22 mouse cellular contexts compared by ENCODE assay signal in the genomic region with DNA sequence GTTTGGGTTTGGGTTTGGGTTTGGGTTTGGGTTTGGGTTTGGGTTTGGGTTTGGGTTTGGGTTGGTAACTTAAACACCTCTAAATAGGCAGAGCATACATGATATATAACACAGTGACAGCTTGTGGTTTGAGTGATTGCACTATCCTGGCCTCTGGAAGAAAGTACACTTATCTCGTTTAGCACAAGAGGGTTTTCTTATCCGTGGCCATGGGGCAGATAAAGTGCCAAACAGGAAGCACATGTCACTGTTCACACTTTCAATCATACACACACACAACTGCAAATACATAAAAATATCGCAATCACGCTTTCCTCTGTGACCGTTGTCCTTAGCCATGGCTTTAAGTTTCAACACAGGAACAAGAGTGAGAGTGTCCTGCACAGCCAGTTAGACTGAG. TPM values are rescaled to one million over a fixed set of nuclear protein-coding genes. Genes with fewer than 3 reads are reported as not detected.
DNase-seq lines count a peak whose midpoint lies in the region; ATAC-seq lines count a peak whose summit lies in the region.
"Had no signal": no experiment of that assay in that cellular context is flagged by ENCODE, and none has a peak within 500 bp of the region (broad histone marks: within the 10 kb centered on the region; RNA-seq: fewer than 3 reads in every experiment).

No protein-coding gene starts in this region.

- ATAC-seq in intestine, embryonic 16.5 days, result 0 out of 2 replicates have a peak, but pooled peaks have one; percentile 42
- no peak for ATAC-seq in intestine, embryonic 15.5 days
- ATAC-seq in liver, embryonic 12.5 days, result peak; percentile 88
- peak; percentile 97 for ATAC-seq in megakaryocyte progenitor cell, adult 5-6 weeks (replicated peaks; ENCODE audit: poor library complexity)

- no peak overlapping the region for H3K4me2 ChIP-seq in intestine, embryonic 16.5 days (ENCODE audit: low read depth, low read length)
- H3K4me2 ChIP-seq in intestine, embryonic 15.5 days (replicated peaks), result no peak overlapping the region
- 0 out of 2 replicates have a peak overlapping the region, but pooled peaks have one; percentile 21 for H3K4me2 ChIP-seq in liver, embryonic 12.5 days
- H3K4me2 ChIP-seq: embryonic facial prominence, embryonic 15.5 days; hindbrain, embryonic 12.5 days; lung, embryonic 15.5 days; neural tube, embryonic 13.5 days had no signal

- no peaks in the 10 kb centered on the region for H3K9me3 ChIP-seq in intestine, embryonic 16.5 days (ENCODE audit: control insufficient read depth, low read length)
- no peaks in the 10 kb centered on the region for H3K9me3 ChIP-seq in intestine, embryonic 15.5 days
- H3K9me3 ChIP-seq in liver, embryonic 12.5 days (replicated peaks), result no peaks in the 10 kb centered on the region
- H3K9me3 ChIP-seq: embryonic facial prominence, embryonic 15.5 days; forebrain, embryonic 10.5 days; hindbrain, embryonic 12.5 days; lung, embryonic 15.5 days; neural tube, embryonic 13.5 days had no signal

- 57% methylated on average over 5 of the region's 5 CpGs for WGBS in intestine, embryonic 16.5 days
- 66% methylated on average over 5 of the region's 5 CpGs for WGBS in intestine, embryonic 15.5 days
- 9% methylated on average over 5 of the region's 5 CpGs for WGBS in liver, embryonic 12.5 days (ENCODE audit: insufficient replicate concordance)

- peak; percentile 35 for DNase-seq in c-Kit-positive CD71-positive TER-119-negative erythroid progenitor cells, embryonic 14.5 days (ENCODE audit: low read depth)
- no peak for DNase-seq in retina, postnatal 1 day
- DNase-seq in gastrocnemius, postnatal 4 days (ENCODE audit: low spot score in 2 of 2), result no peak
- no peak for DNase-seq in ovary, postnatal 14 days (ENCODE audit: low spot score)
- DNase-seq: cerebellum, postnatal 10 days; heart, adult 2 months; kidney, adult 9 months; kidney, postnatal 25 days; midbrain, embryonic 14.5 days; thymus, adult 18-20 months; thymus, postnatal 4 days had no signal

- no peak overlapping the region for H3K9ac ChIP-seq in intestine, embryonic 16.5 days (ENCODE audit: low read depth, low read length)
- no peak overlapping the region for H3K9ac ChIP-seq in intestine, embryonic 15.5 days
- H3K9ac ChIP-seq in liver, embryonic 12.5 days, result no peak overlapping the region
- H3K9ac ChIP-seq: embryonic facial prominence, embryonic 15.5 days; hindbrain, embryonic 12.5 days; lung, embryonic 15.5 days; neural tube, embryonic 13.5 days had no signal

- H3K27me3 ChIP-seq in intestine, embryonic 16.5 days (replicated peaks; ENCODE audit: control insufficient read depth, insufficient read depth, low read length), result no peaks in the 10 kb centered on the region
- H3K27me3 ChIP-seq in intestine, embryonic 15.5 days (replicated peaks), result no peaks in the 10 kb centered on the region
- no peaks in the 10 kb centered on the region for H3K27me3 ChIP-seq in liver, embryonic 12.5 days (replicated peaks)
- H3K27me3 ChIP-seq: CH12.LX; embryonic facial prominence, embryonic 15.5 days; hindbrain, embryonic 12.5 days; lung, embryonic 15.5 days; neural tube, embryonic 13.5 days had no signal

- no peak overlapping the region for H3K4me3 ChIP-seq in intestine, embryonic 16.5 days (ENCODE audit: low read length)
- H3K4me3 ChIP-seq in intestine, embryonic 15.5 days (replicated peaks), result no peak overlapping the region
- no peak overlapping the region for H3K4me3 ChIP-seq in liver, embryonic 12.5 days
- H3K4me3 ChIP-seq: embryonic facial prominence, embryonic 15.5 days; forebrain, embryonic 10.5 days; heart, adult 2 months; hindbrain, embryonic 12.5 days; left cerebral cortex, adult 2 months; lung, embryonic 15.5 days; neural tube, embryonic 13.5 days had no signal

- no peak overlapping the region for H3K27ac ChIP-seq in intestine, embryonic 16.5 days (ENCODE audit: low read length)
- no peak overlapping the region for H3K27ac ChIP-seq in intestine, embryonic 15.5 days
- H3K27ac ChIP-seq in liver, embryonic 12.5 days, result 0 out of 2 replicates have a peak overlapping the region, but pooled peaks have one; percentile 2
- H3K27ac ChIP-seq: embryonic facial prominence, embryonic 15.5 days; forebrain, embryonic 10.5 days; heart, adult 2 months; hindbrain, embryonic 12.5 days; left cerebral cortex, adult 2 months; lung, embryonic 15.5 days; neural tube, embryonic 13.5 days had no signal

- H3K4me1 ChIP-seq in intestine, embryonic 16.5 days (ENCODE audit: control insufficient read depth, insufficient read depth, low read length), result no peaks in the 10 kb centered on the region
- H3K4me1 ChIP-seq in intestine, embryonic 15.5 days (replicated peaks), result no peaks in the 10 kb centered on the region
- peaks cover 28% of the 10 kb centered on the region for H3K4me1 ChIP-seq in liver, embryonic 12.5 days
- H3K4me1 ChIP-seq: embryonic facial prominence, embryonic 15.5 days; forebrain, embryonic 10.5 days; hindbrain, embryonic 12.5 days; lung, embryonic 15.5 days; neural tube, embryonic 13.5 days had no signal

- no peaks in the 10 kb centered on the region for H3K36me3 ChIP-seq in intestine, embryonic 16.5 days (ENCODE audit: control insufficient read depth, insufficient read depth, low read length)
- no peaks in the 10 kb centered on the region for H3K36me3 ChIP-seq in intestine, embryonic 15.5 days
- no peaks in the 10 kb centered on the region for H3K36me3 ChIP-seq in liver, embryonic 12.5 days
- H3K36me3 ChIP-seq: embryonic facial prominence, embryonic 15.5 days; forebrain, embryonic 10.5 days; hindbrain, embryonic 12.5 days; lung, embryonic 15.5 days; neural tube, embryonic 13.5 days had no signal

RNA-seq across cellular contexts. Expression of gene Calcrl, which starts 56.0 kb away (rescaled TPM):
- polyA plus RNA-seq in intestine, embryonic 16.5 days (2015; fragmentation: Nextera tagmentation; extraction: Ambion mirVana), result 22.7 and 22.9 TPM in 2 replicates
- 24.0 and 30.8 TPM in 2 replicates for polyA plus RNA-seq in intestine, embryonic 15.5 days (2015; fragmentation: Nextera tagmentation; extraction: Ambion mirVana)
- 22.1 and 24.6 TPM in 2 replicates for polyA plus RNA-seq in liver, embryonic 12.5 days (2016; fragmentation: Nextera tagmentation; extraction: Ambion mirVana)
- total RNA-seq in megakaryocyte progenitor cell, adult 5-6 weeks (2015), result 11.1 and 17.5 TPM in 2 replicates
- total RNA-seq in megakaryocyte progenitor cell, adult 5-6 weeks (2017), result 41.4 and 51.3 TPM in 2 replicates
- 10 to 100 TPM; 44.7 to 47.7 TPM for total RNA-seq in gastrocnemius, postnatal 4 days (2021)
